Mouse (Mus musculus) left cerebral cortex, adult 9 months (tissue): ENCODE results near the gene Sytl3.

Experiments
- DNase-seq, 2 experiments: peaks; one replicate each; pipeline ENCODE4 v3.0.0; 2022; ENCODE audit warnings: low spot score in 2 of 2

Gene Sytl3

DNA sequence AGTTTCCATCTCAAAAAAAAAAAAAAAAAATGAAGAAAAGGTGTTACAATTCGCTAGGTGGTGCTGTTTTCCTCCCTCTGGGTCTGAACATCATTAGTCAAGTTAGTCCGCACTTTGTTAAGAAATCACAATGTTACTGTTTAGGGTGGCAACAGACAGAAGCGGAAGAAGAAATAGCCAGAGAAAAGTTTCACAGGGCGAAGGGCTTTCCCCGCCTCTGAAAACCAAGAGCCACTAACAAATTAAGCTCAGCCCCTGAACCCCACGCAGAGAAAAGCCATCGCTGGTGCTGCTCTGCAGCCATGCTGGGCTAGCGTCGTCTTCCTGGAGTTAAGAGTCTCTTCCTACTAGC, 119.4 kb downstream of the Sytl3 start:
- peak in 1 of 2 experiments; percentile 28 for DNase-seq

GRCm38 (mm10) chr17:6778771-6779509, 120.0 kb downstream of the Sytl3 start:
- DNase-seq = no peak

DNA sequence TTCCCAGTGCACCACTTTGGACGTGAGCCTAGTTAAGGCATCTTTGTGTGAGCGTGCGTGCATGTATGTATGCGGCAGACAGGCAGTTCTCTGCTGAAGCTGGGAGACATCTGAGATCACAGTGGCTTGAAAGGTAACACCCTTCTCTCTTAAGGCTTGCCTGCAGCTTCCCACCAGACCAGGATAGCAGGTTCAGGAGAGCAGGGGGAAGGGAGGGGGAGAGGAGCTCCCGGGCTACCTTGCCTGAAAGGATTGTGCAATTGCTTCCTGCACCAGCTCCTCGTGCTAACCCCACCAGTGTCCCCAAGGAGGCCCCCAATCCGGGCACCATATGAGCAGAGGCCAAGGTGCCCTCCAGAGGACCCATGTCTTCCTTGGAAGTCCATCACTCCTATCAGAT, 120.7 kb downstream of the Sytl3 start:
- DNase-seq = no peak

- no peak for DNase-seq
Measured at GRCm38 (mm10) chr17:6780521-6781115, 121.7 kb downstream of the Sytl3 start.

DNA sequence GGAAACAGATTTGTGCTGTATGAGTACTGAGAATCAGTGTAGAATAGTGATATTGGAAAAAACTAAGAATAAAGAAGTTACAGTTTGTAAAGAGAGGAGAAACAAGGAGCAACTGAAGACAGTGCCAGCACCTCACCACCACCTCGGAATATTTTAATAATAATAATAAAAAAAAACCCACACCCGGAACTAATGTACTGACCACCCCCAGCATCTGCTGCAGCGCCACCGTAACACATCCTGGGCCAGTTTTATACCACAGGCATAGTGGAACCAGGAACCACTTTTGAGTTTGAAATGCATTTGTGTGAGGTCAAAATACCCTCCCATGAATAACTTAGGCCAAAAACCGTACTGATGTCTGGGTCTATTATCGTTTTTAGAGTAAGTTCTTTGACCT, 122.4 kb downstream of the Sytl3 start:
- no peak for DNase-seq

- no peak for DNase-seq
Measured at GRCm38 (mm10) chr17:6782033-6782526, 123.2 kb downstream of the Sytl3 start.

DNA sequence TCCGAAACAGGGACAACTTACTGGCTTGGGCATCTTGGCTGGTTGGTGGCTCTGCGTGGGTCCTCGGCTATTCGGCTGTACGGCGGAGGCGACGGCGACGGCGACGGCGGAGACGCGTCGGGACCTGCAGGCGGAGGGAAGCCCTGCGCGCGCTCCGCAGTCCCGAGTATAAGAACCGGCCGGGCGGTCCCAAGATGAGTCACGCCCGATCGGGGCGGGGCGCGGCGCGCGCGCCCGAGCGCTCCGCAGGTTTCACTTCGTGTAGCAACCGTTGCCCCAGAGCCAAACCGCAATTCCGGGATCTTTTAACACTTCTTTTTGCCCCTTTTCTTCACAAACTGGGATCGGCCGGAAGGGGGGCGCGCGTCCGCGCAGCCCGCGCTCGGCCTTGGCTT, 123.7 kb downstream of the Sytl3 start, which contains the start of gene Ezr:
Gene Ezr (minus strand): TSS at position 174 of the 395 bp plus-strand sequence.
- DNase-seq = peak in 1 of 2 experiments; percentile 60

DNA sequence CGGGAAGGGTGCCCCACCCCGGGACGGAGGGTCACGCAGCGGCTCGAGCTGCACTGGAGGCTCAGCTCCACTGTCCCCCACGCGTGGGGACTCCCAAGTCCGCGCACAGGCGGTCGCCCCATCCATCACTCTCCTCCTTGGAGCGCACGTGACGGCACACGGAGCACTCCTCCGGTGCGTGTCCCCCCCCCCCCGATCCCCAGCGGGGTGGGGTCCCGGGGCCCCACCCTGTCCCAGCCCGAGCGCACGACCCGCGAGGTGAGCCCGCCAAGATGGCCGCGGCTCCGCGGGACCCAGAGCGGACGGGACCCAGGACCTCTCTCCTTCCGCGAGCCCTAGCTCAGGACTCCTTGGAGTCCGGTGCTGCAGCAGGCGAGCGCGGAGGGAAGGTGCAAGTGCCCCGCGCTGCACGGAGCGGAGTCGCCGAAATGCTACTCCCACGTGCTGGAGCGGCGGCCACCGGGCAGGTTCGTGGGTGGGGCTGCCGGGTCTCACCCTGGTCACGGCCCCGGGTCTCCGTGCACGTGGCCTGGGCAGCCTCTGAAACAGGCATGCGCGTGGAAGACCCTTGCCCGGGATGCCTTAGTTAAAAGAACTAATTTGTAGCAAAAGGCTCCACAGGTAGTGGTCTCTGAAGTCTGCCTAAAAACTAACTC, 124.2 kb downstream of the Sytl3 start:
- no peak for DNase-seq

GRCm38 (mm10) chr17:6783756-6784357, 125.0 kb downstream of the Sytl3 start:
- no peak for DNase-seq

- no peak for DNase-seq
Measured at GRCm38 (mm10) chr17:6787241-6787640, 128.3 kb downstream of the Sytl3 start.
